Mouse (Mus musculus) gastrocnemius, postnatal 36 days (tissue): ENCODE measurements around the gene Gm49318. TPM values are rescaled to one million over a fixed set of nuclear protein-coding genes. Genes with fewer than 3 reads are reported as not detected.

Source experiments
- DNase-seq, 2 experiments: peaks; one replicate each; pipeline ENCODE4 v3.0.0; 2022
- intact Hi-C: fragments of 180-260 bp; cut with DNase I; formaldehyde crosslinking; loops from one replicate; pipeline ENCODE4 v1.15.1; 2025
- total RNA-seq, 2 experiments: library from RNA; stranded (reverse); gene quantifications; 2 replicates each; pipeline ENCODE4 v1.2.3; 2021

Gm49318 gene
- total RNA-seq, 2 experiments from 2014 or later: not detected

DNA sequence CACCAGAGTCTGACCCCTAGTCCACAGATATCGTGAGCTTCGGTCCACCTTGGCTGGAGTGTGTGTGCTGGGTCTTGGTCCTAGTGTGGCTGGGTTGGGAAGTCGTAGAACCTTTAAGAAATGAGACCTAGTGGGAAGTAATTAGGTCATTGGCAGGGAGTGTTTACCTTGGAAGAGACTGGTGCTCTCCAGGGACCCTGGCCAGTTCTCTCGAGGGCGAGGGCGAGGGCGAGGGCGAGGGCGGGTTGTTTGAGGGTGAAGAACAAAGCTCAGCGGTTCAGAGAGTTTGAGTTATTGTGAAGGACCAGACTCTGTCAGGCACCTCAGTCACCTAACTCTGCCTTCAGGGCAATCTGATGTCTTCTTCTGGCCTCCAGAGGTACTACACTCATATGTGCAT, 33.2 kb downstream of the Gm49318 start:
- no peak for DNase-seq
- intact Hi-C loops: no loop called here

DNA sequence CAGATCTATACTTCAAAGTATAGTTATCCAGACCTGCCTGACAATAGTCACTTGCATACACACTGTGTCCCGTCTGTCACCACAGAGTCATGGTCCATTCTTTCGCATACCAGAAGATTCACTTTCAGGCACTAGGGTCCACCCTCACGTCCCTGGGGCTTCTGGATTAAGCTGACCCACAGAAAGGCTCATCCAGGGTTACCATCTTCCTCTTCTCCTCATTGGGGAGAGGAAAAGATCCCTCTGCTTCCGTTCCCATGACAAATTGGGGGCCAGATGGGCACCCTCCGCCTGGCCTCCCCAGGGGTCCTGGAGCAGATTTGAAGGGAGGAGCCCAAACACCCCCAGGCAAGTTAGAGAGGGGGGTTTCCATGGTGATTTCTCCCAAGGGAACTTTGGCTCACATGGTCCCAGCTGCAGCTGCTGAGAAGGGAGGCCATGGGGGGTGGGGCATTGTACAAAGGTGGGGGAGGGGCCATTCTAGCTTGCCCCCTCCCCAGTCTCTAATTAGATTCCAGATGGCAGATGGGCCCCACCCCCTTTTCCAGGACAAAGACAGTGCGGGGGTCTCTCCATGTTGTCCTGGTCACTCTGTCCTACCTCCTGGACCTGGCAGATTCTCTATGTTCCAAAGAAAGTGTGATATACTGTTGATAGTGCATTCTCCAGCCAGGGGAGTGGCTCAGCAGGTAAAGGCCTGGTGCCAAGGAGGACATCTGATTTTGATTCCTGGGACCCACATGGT, 35.6 kb downstream of the Gm49318 start:
- DNase-seq: no peak
- intact Hi-C loops: no loop called here

- no peak for DNase-seq
- intact Hi-C loops: no loop called here
Measured at GRCm38 (mm10) chr9:22030386-22030785, 40.7 kb downstream of the Gm49318 start.

DNA sequence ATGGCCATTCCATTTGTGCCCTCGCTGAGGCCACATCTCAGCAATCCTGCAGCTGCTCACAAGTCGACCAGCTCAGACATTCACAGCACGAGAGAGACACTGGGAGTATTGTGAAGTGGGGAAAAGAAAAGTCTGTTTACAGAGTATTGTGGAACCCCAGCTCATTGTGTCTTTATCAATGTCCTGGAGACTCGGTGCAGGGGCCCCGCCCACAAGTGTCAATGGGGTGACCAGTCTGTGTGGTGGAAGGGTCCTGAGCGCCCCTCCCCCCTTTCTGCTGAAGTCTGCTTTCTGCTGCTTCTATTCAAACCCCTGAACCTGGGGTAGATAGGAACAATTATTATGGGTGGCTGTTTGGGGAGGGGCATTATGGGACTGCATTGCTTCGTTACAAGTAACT, 42.6 kb downstream of the Gm49318 start:
- DNase-seq: no peak
- intact Hi-C loops: no loop called here

GRCm38 (mm10) chr9:22024592-22024991, 46.5 kb downstream of the Gm49318 start:
- intact Hi-C loops: no loop called here
- DNase-seq: no peak

GRCm38 (mm10) chr9:22017208-22017825, 53.7 kb downstream of the Gm49318 start:
- intact Hi-C loops: no loop called here
- DNase-seq: no peak

GRCm38 (mm10) chr9:22016245-22016644, 54.8 kb downstream of the Gm49318 start:
- intact Hi-C loops: no loop called here
- DNase-seq: no peak

- intact Hi-C loops: no loop called here
- DNase-seq: no peak
Measured at GRCm38 (mm10) chr9:22012731-22013130, 58.3 kb downstream of the Gm49318 start.

GRCm38 (mm10) chr9:22011055-22011454, 60.0 kb downstream of the Gm49318 start:
- intact Hi-C loops: no loop called here
- no peak for DNase-seq

DNA sequence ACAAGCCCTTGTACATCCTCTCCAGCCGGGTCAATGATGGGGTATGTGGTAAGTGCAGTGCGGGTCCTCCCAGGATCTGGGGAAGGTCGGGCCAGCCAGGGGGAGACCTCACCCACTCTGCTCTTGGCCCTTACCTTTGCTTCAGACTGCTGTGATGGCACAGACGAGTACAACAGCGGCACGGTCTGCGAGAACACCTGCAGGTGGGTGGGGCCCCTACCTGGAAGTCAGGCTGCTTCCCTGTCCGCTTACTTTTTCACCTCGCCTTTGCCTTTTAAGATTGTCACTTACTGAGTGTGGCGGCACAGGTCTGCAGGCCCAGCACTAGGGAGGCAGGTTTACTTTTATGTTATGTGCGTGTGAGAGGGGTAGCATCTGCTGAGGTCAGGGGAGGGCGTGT, 66.5 kb downstream of the Gm49318 start:
- intact Hi-C loops: no loop called here

GRCm38 (mm10) chr9:22003163-22003554, 67.9 kb downstream of the Gm49318 start:
- DNase-seq: no peak
- intact Hi-C loops: no loop called here

More for the DNA sequence above, 66.5 kb downstream of the Gm49318 start:
- no peak for DNase-seq

DNA sequence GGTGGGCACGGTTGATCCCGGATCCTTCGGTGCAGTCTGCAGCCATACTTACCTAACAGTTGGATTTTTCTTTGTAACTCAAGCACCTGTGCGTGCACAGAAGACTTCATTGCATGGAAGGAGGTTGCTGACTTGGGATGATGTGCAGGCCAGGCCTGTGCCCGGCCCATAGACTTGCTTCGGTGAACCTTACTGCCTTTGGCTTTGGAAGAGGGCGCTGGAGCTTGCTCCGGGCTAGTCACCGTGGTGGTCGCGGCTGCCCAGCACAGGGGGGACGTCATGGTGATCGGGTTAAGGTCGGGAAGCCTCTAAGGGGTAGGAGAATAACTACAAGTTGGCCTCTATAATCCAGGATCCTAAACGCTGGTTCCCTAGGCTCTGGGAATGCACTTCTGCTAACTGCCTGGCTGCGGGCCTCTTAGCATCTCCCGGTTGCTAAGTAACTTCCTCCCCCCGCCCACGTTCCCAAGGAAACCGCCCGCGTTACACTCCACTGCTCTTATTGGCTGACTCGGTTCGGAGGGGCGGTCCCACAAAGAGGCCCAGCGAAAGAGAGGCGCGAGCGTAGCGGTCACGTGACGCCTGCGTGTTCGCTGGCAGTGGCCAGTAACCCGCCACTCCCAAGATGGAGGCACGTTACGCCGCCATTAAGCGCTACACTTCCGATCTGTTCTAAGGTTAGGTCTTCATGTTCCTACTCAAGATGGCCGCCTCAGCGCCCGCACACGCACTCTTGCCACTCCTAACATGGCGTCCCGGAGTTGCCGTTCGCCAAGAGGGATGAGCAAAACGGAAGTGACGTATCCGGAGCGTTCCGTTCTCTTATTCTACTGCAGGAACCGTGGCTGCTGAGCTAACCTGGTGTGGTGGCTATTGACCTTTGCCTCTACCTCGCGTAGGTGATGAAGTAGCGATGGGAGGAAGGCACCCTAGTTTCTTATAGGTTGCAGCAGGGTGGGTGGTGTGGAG, 68.6 kb downstream of the Gm49318 start, which contains the start of the genes Ccdc151 and Prkcsh:
TSS of gene Ccdc151 (minus strand) at position 441 of the 969 bp plus-strand sequence.
TSS of gene Prkcsh (plus strand) at position 613 of the 969 bp plus-strand sequence.
- intact Hi-C loops: no loop called here
- DNase-seq: peak; percentile 96 to 99

- no peak for DNase-seq
- intact Hi-C loops: no loop called here
Measured at GRCm38 (mm10) chr9:22001633-22002032, 69.4 kb downstream of the Gm49318 start.

- intact Hi-C loops: no loop called here
- DNase-seq: no peak
Measured at GRCm38 (mm10) chr9:22000296-22000695, 70.8 kb downstream of the Gm49318 start.

GRCm38 (mm10) chr9:21996178-21996867, 74.7 kb downstream of the Gm49318 start:
- intact Hi-C loops: no loop called here
- no peak for DNase-seq

- no peak for DNase-seq
- intact Hi-C loops: no loop called here
Measured at GRCm38 (mm10) chr9:21992227-21992626, 78.8 kb downstream of the Gm49318 start.

GRCm38 (mm10) chr9:21989230-21990110, 81.6 kb downstream of the Gm49318 start, which contains the start of gene Rgl3:
Gene Rgl3, minus strand, starts transcription at chr9:21989446.
- intact Hi-C loops: no loop called here
- peak; percentile 31 to 37 for DNase-seq

GRCm38 (mm10) chr9:21988421-21989101, 82.5 kb downstream of the Gm49318 start:
- intact Hi-C loops: no loop called here
- DNase-seq: no peak
